Mouse (Mus musculus) C2C12 (cell line): ENCODE measurements around the gene Gtf2e1.

Experiments
- CTCF ChIP-seq: IDR thresholded peaks from one replicate; pipeline ENCODE4 v1.5.1; 2011; ENCODE audit not compliant: control insufficient read depth, insufficient read depth, insufficient read length
- FOSL1 ChIP-seq: IDR thresholded peaks from one replicate; pipeline ENCODE4 v1.8.0; 2011; ENCODE audit warnings: mild to moderate bottlenecking, low read length; ENCODE audit not compliant: poor library complexity, insufficient read depth, severe bottlenecking
- MAX ChIP-seq: IDR thresholded peaks from one replicate; pipeline ENCODE4 v1.6.1; 2011; ENCODE audit warnings: mild to moderate bottlenecking, control low read depth
- USF1 ChIP-seq: IDR thresholded peaks from one replicate; pipeline ENCODE4 v1.6.1; 2011; ENCODE audit warnings: low read depth, mild to moderate bottlenecking, control low read depth, moderate library complexity

GRCm38 (mm10) chr16:37579994-37580393, 40.4 kb upstream of the Gtf2e1 start, which contains the start of gene Hgd:
- TF ChIP-seq USF1 (no peak), CTCF (no peak), MAX (no peak), FOSL1 (no peak)
